Mouse (Mus musculus): ENCODE measurements around the gene Spock2. TPM values are rescaled to one million over a fixed set of nuclear protein-coding genes. Genes with fewer than 3 reads are reported as not detected.
"Not testable (repeated sequence)": the region's sequence is repeated elsewhere in the genome, so short reads cannot be mapped to it uniquely, and the experiment has no call there.

Gene Spock2
- polyA plus RNA-seq, 1 experiment from 2014 or later = 68.6 TPM

GRCm38 (mm10) chr10:60168960-60169359 lies 62.9 kb downstream of the Spock2 start:
- Histone ChIP-seq H3K9me3 (ENCODE audit: control insufficient read depth, low read length) (no peaks in the 10 kb centered on the region), H3K9ac (replicated peaks; ENCODE audit: low read depth, low read length) (no peak overlapping the region), H3K36me3 (ENCODE audit: control insufficient read depth, insufficient read depth) (no peaks in the 10 kb centered on the region), H3K27ac (ENCODE audit: low read length) (no peak overlapping the region), H3K27me3 (replicated peaks; ENCODE audit: control insufficient read depth, insufficient read depth, low read length) (no peaks in the 10 kb centered on the region), H3K4me3 (replicated peaks; ENCODE audit: low read length) (no peak overlapping the region), H3K4me2 (ENCODE audit: low read length) (no peak overlapping the region), H3K4me1 (replicated peaks; ENCODE audit: control insufficient read depth, insufficient read depth, low read length) (0 out of 2 replicates have a peak, but pooled peaks cover 4% of the 10 kb centered on the region)
- ATAC-seq = no peak
- 64% methylated on average over 3 of the region's 3 CpGs for WGBS

- Histone ChIP-seq H3K4me2 (ENCODE audit: low read length) (no peak overlapping the region), H3K27me3 (replicated peaks; ENCODE audit: control insufficient read depth, insufficient read depth, low read length) (no peaks in the 10 kb centered on the region), H3K4me1 (replicated peaks; ENCODE audit: control insufficient read depth, insufficient read depth, low read length) (0 out of 2 replicates have a peak, but pooled peaks cover 4% of the 10 kb centered on the region), H3K27ac (ENCODE audit: low read length) (no peak overlapping the region), H3K36me3 (ENCODE audit: control insufficient read depth, insufficient read depth) (no peaks in the 10 kb centered on the region), H3K4me3 (replicated peaks; ENCODE audit: low read length) (no peak overlapping the region), H3K9me3 (ENCODE audit: control insufficient read depth, low read length) (no peaks in the 10 kb centered on the region), H3K9ac (replicated peaks; ENCODE audit: low read depth, low read length) (no peak overlapping the region)
- 84% methylated on average over 10 of the region's 10 CpGs for WGBS
- ATAC-seq = no peak
Observed at GRCm38 (mm10) chr10:60170326-60171089, 64.5 kb downstream of the Spock2 start.

- 99% methylated on average over 5 of the region's 5 CpGs for WGBS
- Histone ChIP-seq H3K27me3 (replicated peaks; ENCODE audit: control insufficient read depth, insufficient read depth, low read length) (no peaks in the 10 kb centered on the region), H3K36me3 (ENCODE audit: control insufficient read depth, insufficient read depth) (no peaks in the 10 kb centered on the region), H3K4me3 (replicated peaks; ENCODE audit: low read length) (no peak overlapping the region), H3K4me2 (ENCODE audit: low read length) (no peak overlapping the region), H3K9me3 (ENCODE audit: control insufficient read depth, low read length) (no peaks in the 10 kb centered on the region), H3K4me1 (replicated peaks; ENCODE audit: control insufficient read depth, insufficient read depth, low read length) (0 out of 2 replicates have a peak, but pooled peaks cover 4% of the 10 kb centered on the region), H3K27ac (ENCODE audit: low read length) (no peak overlapping the region), H3K9ac (replicated peaks; ENCODE audit: low read depth, low read length) (no peak overlapping the region)
- ATAC-seq = no peak
Observed at GRCm38 (mm10) chr10:60171368-60171767, 65.3 kb downstream of the Spock2 start.

GRCm38 (mm10) chr10:60172306-60172705 lies 66.3 kb downstream of the Spock2 start:
- Histone ChIP-seq H3K27ac (ENCODE audit: low read length) (no peak overlapping the region), H3K27me3 (replicated peaks; ENCODE audit: control insufficient read depth, insufficient read depth, low read length) (no peaks in the 10 kb centered on the region), H3K9me3 (ENCODE audit: control insufficient read depth, low read length) (no peaks in the 10 kb centered on the region), H3K36me3 (ENCODE audit: control insufficient read depth, insufficient read depth) (no peaks in the 10 kb centered on the region), H3K4me2 (ENCODE audit: low read length) (no peak overlapping the region), H3K4me3 (replicated peaks; ENCODE audit: low read length) (no peak overlapping the region), H3K9ac (replicated peaks; ENCODE audit: low read depth, low read length) (no peak overlapping the region), H3K4me1 (replicated peaks; ENCODE audit: control insufficient read depth, insufficient read depth, low read length) (0 out of 2 replicates have a peak, but pooled peaks cover 4% of the 10 kb centered on the region)
- ATAC-seq = no peak
- 92% methylated on average over 4 of the region's 4 CpGs for WGBS

- Histone ChIP-seq H3K27me3 (replicated peaks; ENCODE audit: control insufficient read depth, insufficient read depth, low read length) (no peaks in the 10 kb centered on the region), H3K36me3 (ENCODE audit: control insufficient read depth, insufficient read depth) (no peaks in the 10 kb centered on the region), H3K27ac (ENCODE audit: low read length) (no peak overlapping the region), H3K9me3 (ENCODE audit: control insufficient read depth, low read length) (no peaks in the 10 kb centered on the region), H3K4me2 (ENCODE audit: low read length) (no peak overlapping the region), H3K4me1 (replicated peaks; ENCODE audit: control insufficient read depth, insufficient read depth, low read length) (0 out of 2 replicates have a peak, but pooled peaks cover 4% of the 10 kb centered on the region), H3K9ac (replicated peaks; ENCODE audit: low read depth, low read length) (no peak overlapping the region), H3K4me3 (replicated peaks; ENCODE audit: low read length) (no peak overlapping the region)
- ATAC-seq = peak; percentile 73
- WGBS = 27% methylated on average over 10 of the region's 10 CpGs
Observed at GRCm38 (mm10) chr10:60173035-60173434, 67.0 kb downstream of the Spock2 start.

- 75% methylated on average over 3 of the region's 3 CpGs for WGBS
- no peaks in the 10 kb centered on the region for H3K9me3 ChIP-seq (ENCODE audit: control insufficient read depth, low read length)
- no peaks in the 10 kb centered on the region for H3K27me3 ChIP-seq (replicated peaks; ENCODE audit: control insufficient read depth, insufficient read depth, low read length)
- H3K4me2 ChIP-seq (ENCODE audit: low read length) = no peak overlapping the region
- no peak for ATAC-seq
- H3K36me3 ChIP-seq (ENCODE audit: control insufficient read depth, insufficient read depth) = no peaks in the 10 kb centered on the region
- H3K4me1 ChIP-seq (replicated peaks; ENCODE audit: control insufficient read depth, insufficient read depth, low read length) = 0 out of 2 replicates have a peak, but pooled peaks cover 4% of the 10 kb centered on the region
- no peak overlapping the region for H3K9ac ChIP-seq (replicated peaks; ENCODE audit: low read depth, low read length)
- H3K27ac ChIP-seq (ENCODE audit: low read length) = no peak overlapping the region
- no peak overlapping the region for H3K4me3 ChIP-seq (replicated peaks; ENCODE audit: low read length)
Observed at GRCm38 (mm10) chr10:60174506-60174905, 68.5 kb downstream of the Spock2 start.

- not testable (repeated sequence) for H3K9ac ChIP-seq (replicated peaks; ENCODE audit: low read depth, low read length); H3K4me2 ChIP-seq (ENCODE audit: low read length); H3K27me3 ChIP-seq (replicated peaks; ENCODE audit: control insufficient read depth, insufficient read depth, low read length); H3K4me3 ChIP-seq (replicated peaks; ENCODE audit: low read length); H3K27ac ChIP-seq (ENCODE audit: low read length); H3K9me3 ChIP-seq (ENCODE audit: control insufficient read depth, low read length); ATAC-seq; H3K4me1 ChIP-seq (replicated peaks; ENCODE audit: control insufficient read depth, insufficient read depth, low read length); H3K36me3 ChIP-seq (ENCODE audit: control insufficient read depth, insufficient read depth)
- WGBS = 91% methylated on average over 9 of the region's 9 CpGs
Observed at GRCm38 (mm10) chr10:60175306-60175705, 69.3 kb downstream of the Spock2 start.

Small RNAs within 50 kb of the gene (microRNA-seq; reads per million reads assigned to microRNA genes)
- gene Mir6906 = 1.5 reads per million

Other genes with a start within 250 kb of the Spock2 start
- 18.5 and 21.2 TPM in 2 replicates for gene Dnajb12, start 226.7 kb upstream of the Spock2 start, polyA plus RNA-seq (2015; fragmentation: Nextera tagmentation; extraction: Ambion mirVana)
- gene Ddit4, start 154.4 kb upstream of the Spock2 start, polyA plus RNA-seq (2015; fragmentation: Nextera tagmentation; extraction: Ambion mirVana) = 75.5 and 79.6 TPM in 2 replicates
- gene Ascc1, start 103.4 kb upstream of the Spock2 start, polyA plus RNA-seq (2015; fragmentation: Nextera tagmentation; extraction: Ambion mirVana) = 45.1 and 50.0 TPM in 2 replicates
- 112 and 115 TPM in 2 replicates for gene Anapc16, start 103.1 kb upstream of the Spock2 start, polyA plus RNA-seq (2015; fragmentation: Nextera tagmentation; extraction: Ambion mirVana)
- gene Chst3, start 113.0 kb downstream of the Spock2 start, polyA plus RNA-seq (2015; fragmentation: Nextera tagmentation; extraction: Ambion mirVana) = 0.83 and 0.90 TPM in 2 replicates
- 165 and 223 TPM in 2 replicates for gene Psap, start 171.4 kb downstream of the Spock2 start, polyA plus RNA-seq (2015; fragmentation: Nextera tagmentation; extraction: Ambion mirVana)
- 1.9 and 2.8 TPM in 2 replicates for gene Vsir, start 240.6 kb downstream of the Spock2 start, polyA plus RNA-seq (2015; fragmentation: Nextera tagmentation; extraction: Ambion mirVana)